Mouse (Mus musculus) gastrocnemius, adult 2 months (tissue): ENCODE results near the gene Fam124b. TPM values are rescaled to one million over a fixed set of nuclear protein-coding genes. Genes with fewer than 3 reads are reported as not detected.

Source experiments
- DNase-seq: peaks from one replicate; pipeline ENCODE4 v3.0.0; 2022
- H3K27ac ChIP-seq: fragments of 200-600 bp; 2 replicates; pipeline ENCODE4 v1.8.1; 2022; ENCODE audit warnings: mild to moderate bottlenecking
- H3K4me3 ChIP-seq: fragments of 200-600 bp; 2 replicates; pipeline ENCODE4 v1.8.1; 2022; ENCODE audit warnings: mild to moderate bottlenecking, moderate library complexity
- CTCF ChIP-seq: fragments of 200-600 bp; IDR thresholded peaks from 2 replicates; pipeline ENCODE4 v1.8.1; 2022; ENCODE audit warnings: antibody characterized with exemption, mild to moderate bottlenecking, moderate library complexity
- intact Hi-C: fragments of 180-260 bp; cut with DNase I; formaldehyde crosslinking; loops from one replicate; pipeline ENCODE4 v1.15.1; 2025
- total RNA-seq, 2 experiments: library from RNA; stranded (reverse); gene quantifications; 2 replicates each; pipeline ENCODE4 v1.2.3; 2021

The Fam124b gene
- total RNA-seq, 2 experiments from 2014 or later: 0.66 to 1.7 TPM

- H3K27ac ChIP-seq: peak overlapping the region; percentile 85
- H3K4me3 ChIP-seq: peak overlapping the region; percentile 57
- no peak for TF ChIP-seq CTCF
- peak; percentile 77 for DNase-seq
- intact Hi-C loops: no loop called here
Observed at GRCm38 (mm10) chr1:80224839-80225412, 6.7 kb upstream of the Fam124b start.

GRCm38 (mm10) chr1:80221151-80221550 is 2.9 kb upstream of the Fam124b start:
- intact Hi-C loops: no loop called here
- peak; percentile 82 for DNase-seq
- peak overlapping the region; percentile 63 for H3K27ac ChIP-seq
- TF ChIP-seq CTCF: no peak
- H3K4me3 ChIP-seq: peak overlapping the region; percentile 19; the same call in 1 of the 2 replicates

GRCm38 (mm10) chr1:80213826-80214225 is 4.4 kb downstream of the Fam124b start:
- Histone ChIP-seq H3K27ac (peak overlapping the region; percentile 82), H3K4me3 (peak overlapping the region; percentile 70)
- intact Hi-C loops: no loop called here
- peak; percentile 25 for DNase-seq
- TF ChIP-seq CTCF: no peak

GRCm38 (mm10) chr1:80213146-80213545 is 5.1 kb downstream of the Fam124b start:
- Histone ChIP-seq H3K4me3 (peak overlapping the region; percentile 70), H3K27ac (peak overlapping the region; percentile 82)
- DNase-seq: no peak
- no peak for TF ChIP-seq CTCF
- intact Hi-C loops: no loop called here

GRCm38 (mm10) chr1:80202314-80202713 is 16.0 kb downstream of the Fam124b start:
- TF ChIP-seq CTCF: no peak
- intact Hi-C loops: no loop called here
- Histone ChIP-seq H3K27ac (no peak overlapping the region), H3K4me3 (no peak overlapping the region)
- DNase-seq: no peak

- intact Hi-C loops: no loop called here
- Histone ChIP-seq H3K27ac (no peak overlapping the region), H3K4me3 (no peak overlapping the region)
- DNase-seq: no peak
- no peak for TF ChIP-seq CTCF
Observed at GRCm38 (mm10) chr1:80192837-80193236, 25.4 kb downstream of the Fam124b start.

- Histone ChIP-seq H3K4me3 (no peak overlapping the region), H3K27ac (no peak overlapping the region)
- DNase-seq: no peak
- no peak for TF ChIP-seq CTCF
- intact Hi-C loops: loop anchor here (1.0 to 5.0 kb wide), 4 partner anchors 61 to 394 kb away; no protein-coding TSS in a partner anchor
Observed at GRCm38 (mm10) chr1:80181414-80181805, 36.9 kb downstream of the Fam124b start.

- DNase-seq: peak; percentile 41
- intact Hi-C loops: loop anchor here (1.0 to 5.0 kb wide), 4 partner anchors 62 to 394 kb away; no protein-coding TSS in a partner anchor
Observed at GRCm38 (mm10) chr1:80180767-80181413, 37.4 kb downstream of the Fam124b start.

GRCm38 (mm10) chr1:80180128-80180527 is 38.1 kb downstream of the Fam124b start:
- no peak overlapping the region for H3K4me3 ChIP-seq
- intact Hi-C loops: loop anchor here (2.0 to 5.0 kb wide), 3 partner anchors 63 to 393 kb away; no protein-coding TSS in a partner anchor
- TF ChIP-seq CTCF: peak; percentile 41; the same call in 1 of the 2 replicates
- no peak overlapping the region for H3K27ac ChIP-seq
- DNase-seq: no peak

More at GRCm38 (mm10) chr1:80180767-80181413, 37.4 kb downstream of the Fam124b start:
- peak; percentile 92 for TF ChIP-seq CTCF
- Histone ChIP-seq H3K27ac (no peak overlapping the region), H3K4me3 (no peak overlapping the region)

GRCm38 (mm10) chr1:80177651-80178382 is 40.5 kb downstream of the Fam124b start:
- Histone ChIP-seq H3K27ac (no peak overlapping the region), H3K4me3 (no peak overlapping the region)
- DNase-seq: no peak
- intact Hi-C loops: no loop called here
- TF ChIP-seq CTCF: peak; percentile 32; the same call in 1 of the 2 replicates

GRCm38 (mm10) chr1:80167706-80168105 is 50.6 kb downstream of the Fam124b start:
- Histone ChIP-seq H3K27ac (no peak overlapping the region), H3K4me3 (no peak overlapping the region)
- TF ChIP-seq CTCF: no peak
- intact Hi-C loops: no loop called here
- no peak for DNase-seq

- Histone ChIP-seq H3K27ac (no peak overlapping the region), H3K4me3 (no peak overlapping the region)
- no peak for TF ChIP-seq CTCF
- DNase-seq: no peak
- intact Hi-C loops: no loop called here
Observed at GRCm38 (mm10) chr1:80166577-80166976, 51.7 kb downstream of the Fam124b start.

GRCm38 (mm10) chr1:80165391-80165790 is 52.9 kb downstream of the Fam124b start:
- intact Hi-C loops: no loop called here
- no peak for DNase-seq
- Histone ChIP-seq H3K4me3 (no peak overlapping the region), H3K27ac (no peak overlapping the region)
- TF ChIP-seq CTCF: no peak
